Mouse (Mus musculus): ENCODE measurements around the gene Pigb.

DNA sequence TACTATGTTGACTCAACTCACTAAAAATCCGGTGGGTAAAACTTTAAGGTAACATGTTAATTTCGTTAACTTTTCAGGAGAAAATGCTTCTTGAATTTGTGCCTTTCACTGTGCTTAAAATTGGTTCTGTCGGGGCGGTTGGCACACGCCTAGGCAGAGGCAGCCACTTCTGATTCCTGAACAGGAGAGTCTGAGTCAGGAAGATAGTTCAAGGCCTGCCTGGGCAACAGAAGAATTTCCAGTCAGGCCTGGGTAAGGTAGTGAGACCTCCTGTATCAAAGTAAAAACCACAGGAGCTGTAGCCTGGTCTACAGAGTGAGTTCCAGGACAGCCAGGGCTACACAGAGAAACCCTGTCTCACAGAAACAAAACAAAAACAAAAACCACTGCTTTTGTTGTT lies 47.6 kb downstream of the Pigb start:
- TF ChIP-seq CTCF (IDR thresholded peaks at IDR 0.05; ENCODE audit: borderline replicate concordance, insufficient read depth, low read length) = no peak
- TF ChIP-seq POLR2A (IDR thresholded peaks at IDR 0.05; ENCODE audit: low read depth, low read length) = no peak

Measured in embryonic fibroblast, embryonic 13.5 days (primary cell).